Mouse (Mus musculus): ENCODE measurements around the gene Emilin2. TPM values are rescaled to one million over a fixed set of nuclear protein-coding genes. Genes with fewer than 3 reads are reported as not detected.

The Emilin2 gene
- total RNA-seq, 2 experiments from 2014 or later, result 4.8 to 11.4 TPM

DNA sequence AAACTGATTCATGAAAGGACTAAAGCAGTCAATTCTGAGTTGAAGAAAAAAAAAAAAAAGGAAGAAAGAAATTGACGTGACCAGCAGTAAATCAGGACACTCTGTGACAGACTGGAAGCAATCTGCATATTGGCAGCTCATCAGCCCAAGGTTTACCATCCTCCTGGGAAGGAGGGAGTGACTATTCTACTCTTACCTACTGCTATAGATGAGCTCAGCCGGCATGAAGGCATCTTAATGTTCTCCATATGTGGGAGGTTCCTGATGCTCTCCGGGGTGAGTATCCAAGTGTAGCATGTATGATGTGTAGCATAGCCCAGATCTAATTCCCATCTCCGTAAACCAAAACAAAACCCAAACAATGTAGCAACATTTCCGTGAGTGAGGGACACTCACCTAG, 10.4 kb downstream of the Emilin2 start:
- no peak for DNase-seq (ENCODE audit: low spot score in 2 of 2)

DNA sequence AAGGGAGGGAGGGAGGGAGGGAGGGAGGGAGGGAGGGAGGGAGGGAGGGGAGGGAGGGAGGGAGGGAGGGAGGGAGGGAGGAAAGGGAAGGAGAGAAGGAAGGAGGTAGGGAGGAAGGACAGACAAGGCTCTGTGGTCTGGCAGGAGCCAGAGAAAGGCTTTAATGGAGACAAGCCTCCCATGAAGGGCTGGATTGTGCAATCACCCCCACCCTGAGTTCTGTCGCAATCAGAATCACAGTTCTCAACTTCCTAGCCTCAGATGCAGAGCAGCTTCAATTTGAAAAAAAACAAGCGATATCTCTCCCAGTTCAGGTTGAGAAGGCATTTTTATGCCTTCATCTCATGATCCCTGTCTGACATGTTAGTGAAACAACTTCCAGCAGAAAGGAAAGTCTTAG, 11.4 kb downstream of the Emilin2 start:
- peak in 1 of 2 experiments; percentile 15 for DNase-seq (ENCODE audit: low spot score in 2 of 2)

DNA sequence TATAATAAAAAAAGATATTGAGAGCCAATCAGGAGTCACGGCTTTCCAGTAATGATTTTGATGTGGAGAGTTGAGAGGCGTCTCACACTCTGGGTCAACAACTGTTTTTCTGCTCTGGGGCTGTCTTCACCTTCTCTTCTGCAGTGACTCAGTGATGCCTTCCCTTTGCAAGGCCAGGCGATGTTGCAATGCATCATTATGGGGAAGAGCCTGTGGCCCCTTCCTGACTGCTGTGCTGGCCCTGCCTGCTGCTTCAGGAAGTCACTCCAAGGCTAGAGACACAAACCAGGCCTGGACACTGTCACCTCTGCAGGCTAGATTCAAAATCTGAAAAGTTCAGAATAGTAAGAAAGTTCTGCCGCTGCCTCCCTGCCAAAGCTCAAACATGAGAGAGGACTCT, 11.9 kb downstream of the Emilin2 start:
- peak in 1 of 2 experiments; percentile 28 for DNase-seq (ENCODE audit: low spot score in 2 of 2)

DNA sequence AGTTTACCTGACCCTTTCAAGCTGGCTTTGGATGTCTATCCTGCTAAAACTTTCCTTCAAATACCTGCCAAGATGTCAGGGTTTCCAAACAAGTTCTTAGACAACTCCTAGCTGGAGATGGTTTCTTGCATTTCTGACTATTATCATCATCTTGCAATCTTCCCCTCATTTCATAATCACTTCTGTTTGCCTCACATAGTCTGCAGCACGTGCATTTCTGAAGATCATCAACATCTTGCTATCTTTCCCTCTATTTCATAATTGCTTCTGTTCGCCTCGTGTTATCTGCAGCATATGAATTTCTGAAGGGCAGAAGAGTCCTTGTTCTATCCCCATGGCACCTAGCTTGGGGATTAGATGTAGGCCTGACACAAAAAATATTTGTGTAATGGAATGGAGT, 17.2 kb downstream of the Emilin2 start:
- no peak for DNase-seq (ENCODE audit: low spot score in 2 of 2)

DNA sequence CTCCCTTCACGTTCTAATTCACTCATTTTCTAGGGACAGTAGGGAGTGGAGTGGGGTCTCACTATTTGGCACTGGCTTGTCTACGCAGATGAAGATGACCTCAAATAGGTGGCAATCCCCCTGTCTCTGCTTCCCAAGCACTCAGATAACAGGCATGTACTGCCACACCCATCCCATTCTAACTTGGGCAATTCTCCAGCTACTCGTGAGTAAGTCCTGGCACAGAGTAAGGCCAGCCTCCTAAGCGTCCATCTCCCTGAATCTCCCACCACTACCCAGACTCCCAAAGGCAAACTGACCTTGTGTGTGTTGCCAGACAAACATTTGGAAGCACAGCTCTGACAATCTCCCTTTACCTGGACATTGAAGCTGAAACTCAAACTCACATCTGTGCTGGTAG, 18.9 kb downstream of the Emilin2 start:
- DNase-seq (ENCODE audit: low spot score in 2 of 2), result no peak

DNA sequence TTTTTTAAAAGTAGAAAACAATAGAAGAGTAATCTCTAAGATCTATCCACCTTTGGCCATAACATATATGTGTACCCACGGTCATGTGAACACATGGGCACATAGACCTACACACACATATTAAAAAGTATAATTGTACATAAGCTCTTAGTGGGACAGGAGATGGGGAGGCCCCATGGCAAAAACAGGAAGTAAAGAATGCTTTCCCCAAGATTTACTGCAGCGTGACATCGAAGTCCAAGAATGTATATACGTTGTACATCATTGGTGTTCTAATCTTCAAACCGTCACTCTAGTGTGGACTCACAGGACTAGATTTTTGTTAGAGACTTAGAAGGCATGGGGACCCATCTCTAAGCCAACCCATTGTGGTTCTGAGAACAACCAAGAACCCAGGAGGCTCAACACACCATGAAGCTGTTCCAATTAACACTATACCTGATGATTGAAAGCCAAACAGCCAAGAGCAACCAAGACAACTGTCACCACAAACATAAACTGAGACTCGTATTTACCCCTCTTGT, 19.8 kb downstream of the Emilin2 start:
- DNase-seq (ENCODE audit: low spot score in 2 of 2), result no peak

DNA sequence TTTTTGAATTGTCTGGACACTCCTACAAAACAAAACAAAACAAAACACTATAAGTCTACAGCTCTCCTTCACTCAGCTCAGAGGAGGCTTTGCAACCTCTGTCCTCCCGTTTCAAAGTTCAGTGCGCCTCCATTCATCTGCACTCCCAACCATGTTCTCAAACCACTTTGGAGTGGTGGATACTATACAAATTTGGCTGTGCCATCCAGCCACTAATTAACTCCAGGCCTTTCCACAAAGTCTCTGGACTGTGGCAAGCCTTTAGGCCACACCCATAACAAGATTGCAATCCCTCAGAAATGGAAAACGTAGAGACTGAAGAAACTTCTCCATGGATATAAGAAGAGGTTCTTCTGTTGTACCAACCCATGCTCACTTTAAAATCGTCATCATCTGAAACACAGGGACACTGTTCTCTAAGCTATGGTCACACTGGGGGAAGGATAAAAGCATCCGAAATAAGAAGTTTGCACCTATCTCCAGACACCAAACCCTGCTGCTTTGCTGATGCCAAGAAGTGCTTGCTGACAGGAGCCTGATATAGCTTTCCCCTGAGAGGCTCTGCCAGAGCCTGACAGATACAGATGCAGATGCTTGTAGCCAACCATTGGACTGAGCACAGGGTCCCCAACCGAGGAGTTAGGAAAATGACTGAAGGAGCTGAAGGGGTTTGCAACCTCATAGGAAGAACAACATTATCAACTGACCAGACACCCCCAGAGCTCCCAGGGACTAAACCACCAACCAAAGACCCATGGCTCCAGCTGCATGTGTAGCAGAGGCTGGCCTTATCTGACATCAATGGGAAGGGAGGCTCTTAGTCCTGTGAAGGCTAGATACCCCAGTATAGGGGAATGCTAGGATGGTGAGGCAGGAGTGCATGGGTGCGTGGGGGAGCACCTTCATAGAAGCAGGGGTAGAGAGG, 21.0 kb downstream of the Emilin2 start:
- no peak for DNase-seq (ENCODE audit: low spot score in 2 of 2)

DNA sequence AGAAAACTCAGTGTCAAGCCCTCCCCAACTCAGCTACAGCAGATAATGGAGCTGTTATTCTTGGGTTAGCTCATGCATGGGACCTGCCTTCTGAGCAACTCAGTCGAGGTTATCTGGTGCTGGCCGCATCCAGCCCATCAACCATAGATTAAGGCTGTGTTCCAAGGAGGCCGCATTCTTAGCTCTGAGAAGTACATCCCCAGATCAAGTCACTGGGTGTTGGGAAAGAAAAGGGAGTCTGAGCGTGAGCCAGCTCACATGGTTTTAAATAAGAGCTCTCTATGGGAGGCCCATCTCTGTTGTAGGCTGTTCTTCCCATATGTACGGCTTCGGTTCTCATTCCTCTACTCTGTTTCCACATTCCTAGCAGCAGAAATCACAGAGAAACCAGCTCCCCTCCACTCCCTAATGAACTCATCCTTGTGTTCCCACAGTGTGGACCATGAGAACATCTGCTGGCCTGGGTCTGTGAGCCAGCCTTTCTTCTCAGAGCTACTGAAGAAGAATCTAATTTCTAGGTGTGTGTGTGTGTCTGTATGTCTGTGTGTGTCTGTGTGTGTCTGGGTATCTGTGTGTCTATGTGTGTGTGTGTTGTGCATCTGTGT, 22.1 kb downstream of the Emilin2 start:
- DNase-seq (ENCODE audit: low spot score in 2 of 2), result no peak

DNA sequence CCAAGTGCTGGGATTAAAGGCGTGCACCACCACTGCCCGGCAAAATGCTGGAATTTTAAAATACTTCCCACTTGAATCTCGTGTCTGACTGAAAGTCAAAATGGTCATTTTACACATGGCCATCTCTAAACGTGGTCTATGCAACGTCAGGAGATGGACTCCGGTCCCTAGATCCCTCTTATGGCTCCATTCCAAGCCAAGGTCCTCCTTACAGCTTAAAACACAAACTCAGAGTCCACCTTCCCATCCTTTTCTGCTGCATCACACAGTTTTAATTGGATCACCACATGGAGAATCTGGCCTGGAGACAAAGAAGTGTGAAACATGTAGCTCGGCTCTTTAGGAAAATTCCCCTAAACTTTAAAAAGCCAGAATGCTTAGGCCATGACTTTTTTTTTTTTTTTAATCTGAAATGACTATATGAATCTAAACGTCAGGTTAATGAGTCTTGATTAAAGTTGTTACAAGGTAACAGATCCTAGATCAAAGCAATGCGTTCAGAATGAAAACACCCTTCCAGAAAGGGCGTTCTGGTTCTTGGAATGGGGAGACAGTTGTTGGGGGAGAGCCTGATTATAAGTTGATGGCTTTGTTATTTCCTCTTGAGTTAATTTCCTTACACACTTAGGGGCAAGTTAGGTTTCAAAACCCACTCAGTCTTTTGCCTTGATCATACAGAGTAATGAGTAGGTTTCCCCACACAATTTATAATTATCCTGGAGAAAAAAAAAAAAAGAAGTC, 22.8 kb downstream of the Emilin2 start:
- DNase-seq (ENCODE audit: low spot score in 2 of 2), result no peak

DNA sequence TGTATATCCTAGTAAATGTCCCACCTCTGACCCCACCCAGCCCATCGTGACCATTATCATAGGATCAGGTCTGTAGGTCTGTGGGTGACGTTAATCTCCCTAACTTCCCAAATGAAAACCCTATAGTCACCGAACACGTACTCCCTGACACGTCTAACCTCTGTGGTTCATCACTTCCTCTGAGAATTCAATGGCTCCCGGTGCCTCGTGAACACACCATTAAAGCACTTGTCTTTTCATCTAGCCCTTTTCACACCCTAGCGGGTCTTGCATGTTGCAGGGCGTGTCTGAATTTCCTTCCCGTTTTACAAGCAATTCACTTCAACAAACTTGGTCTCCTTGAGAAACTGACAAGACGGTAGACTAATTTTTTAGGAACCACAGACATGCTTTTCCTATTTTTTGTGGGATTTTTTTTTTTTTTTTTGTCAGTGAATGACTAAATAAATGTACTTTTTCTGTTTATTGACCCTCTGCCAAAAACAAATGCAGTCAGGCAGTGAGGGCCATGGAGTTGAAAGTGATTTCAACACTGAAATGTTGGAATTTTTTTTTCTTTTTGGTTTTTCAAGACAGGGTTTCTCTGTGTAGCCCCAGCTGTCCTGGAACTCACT, 23.5 kb downstream of the Emilin2 start:
- DNase-seq (ENCODE audit: low spot score in 2 of 2), result no peak

DNA sequence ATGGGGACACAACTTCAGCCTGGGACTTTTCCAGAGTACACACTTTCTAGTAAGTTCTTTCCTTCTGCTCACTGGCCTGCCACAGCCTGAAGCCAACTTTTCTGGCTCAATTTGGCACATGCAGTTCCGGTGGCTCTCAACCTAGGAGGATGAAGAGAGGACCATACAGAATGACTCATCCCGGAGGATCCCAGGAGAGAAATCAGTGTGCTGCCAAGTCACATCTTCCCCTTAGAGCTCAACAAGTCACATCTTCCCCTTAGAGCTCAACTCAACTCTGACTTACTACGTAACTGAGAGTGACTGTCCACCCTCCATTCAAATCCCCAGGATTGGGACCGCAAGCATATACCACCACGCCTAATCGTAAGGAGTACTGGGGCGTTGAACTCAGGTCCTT, 24.2 kb downstream of the Emilin2 start:
- DNase-seq (ENCODE audit: low spot score in 2 of 2), result no peak

DNA sequence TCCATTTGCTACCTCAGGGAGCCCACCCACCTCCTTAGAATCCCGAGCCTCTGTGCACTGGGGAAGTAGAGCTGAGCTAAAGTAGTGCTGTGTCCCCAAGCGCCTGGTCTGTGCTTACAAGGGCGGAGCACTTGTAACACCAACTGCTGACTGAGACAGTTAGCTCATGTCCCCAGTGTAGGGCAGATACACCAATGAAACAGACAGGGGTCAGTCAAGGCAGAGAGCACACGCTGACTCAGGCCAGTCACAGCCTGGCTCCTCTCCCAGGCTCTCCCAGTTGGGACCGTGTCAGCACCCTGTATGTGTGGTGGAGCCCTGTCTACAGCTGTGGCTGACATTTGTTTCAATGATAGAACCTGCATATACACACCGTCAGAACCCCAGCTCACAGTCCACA, 25.8 kb downstream of the Emilin2 start:
- DNase-seq (ENCODE audit: low spot score in 2 of 2), result no peak

DNA sequence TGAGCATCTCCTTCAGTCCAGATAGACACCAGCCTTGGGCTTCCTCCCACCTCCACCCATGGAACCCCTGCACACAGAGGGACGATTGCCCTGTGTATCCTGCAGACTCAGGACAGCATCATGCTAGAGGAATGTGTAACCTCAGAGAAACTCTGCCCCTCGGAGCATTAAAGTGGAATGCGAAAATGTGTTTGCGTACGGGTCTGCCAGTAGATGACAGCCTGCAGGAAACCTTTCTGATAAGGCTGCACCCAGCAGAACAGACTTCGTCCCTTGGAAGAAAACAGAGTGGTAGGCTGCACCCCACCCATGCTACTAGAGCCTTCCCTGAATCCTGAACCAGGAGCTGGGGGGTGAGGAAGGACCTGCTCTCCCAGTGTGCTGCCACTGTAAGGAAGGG, 26.9 kb downstream of the Emilin2 start:
- no peak for DNase-seq (ENCODE audit: low spot score in 2 of 2)

DNA sequence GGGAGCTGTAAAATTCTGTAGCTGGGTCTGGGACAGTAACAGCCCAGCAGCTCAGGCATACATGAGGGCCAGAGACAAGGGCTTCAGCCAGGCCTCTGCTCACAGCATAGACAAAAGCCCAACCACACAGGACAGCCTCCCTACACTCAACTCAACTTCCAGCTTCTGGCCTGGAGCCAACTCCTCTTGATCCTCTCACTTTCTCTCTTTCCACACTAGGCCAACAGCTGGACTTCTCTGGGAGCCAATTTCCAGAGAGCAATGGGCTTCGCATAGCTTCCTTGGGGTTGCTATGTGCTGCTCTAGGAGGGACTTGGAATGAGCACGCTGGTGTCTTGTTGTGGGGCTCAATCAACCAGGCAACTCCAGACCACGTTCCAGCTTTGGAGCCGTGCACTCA, 28.5 kb downstream of the Emilin2 start:
- no peak for DNase-seq (ENCODE audit: low spot score in 2 of 2)

DNA sequence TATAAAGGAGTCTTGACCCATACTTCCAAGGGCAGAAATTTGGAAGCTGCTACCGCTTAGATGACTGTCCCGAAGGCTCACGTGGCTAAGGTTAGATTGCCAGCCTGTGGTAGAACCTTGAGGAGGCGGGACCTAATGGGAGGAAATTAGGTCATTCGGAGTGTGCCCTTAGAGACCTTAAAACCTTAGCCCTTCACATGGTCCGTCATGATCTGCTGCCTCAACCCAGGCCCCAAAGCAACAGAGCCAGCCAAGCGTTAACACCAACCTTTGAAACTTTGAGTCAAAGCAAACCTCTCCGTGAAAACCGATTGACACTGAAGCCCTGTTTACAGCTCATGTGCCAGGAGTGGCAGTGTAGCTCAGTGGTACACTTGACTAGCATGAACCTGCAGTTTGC, 29.1 kb downstream of the Emilin2 start:
- DNase-seq (ENCODE audit: low spot score in 2 of 2), result no peak

DNA sequence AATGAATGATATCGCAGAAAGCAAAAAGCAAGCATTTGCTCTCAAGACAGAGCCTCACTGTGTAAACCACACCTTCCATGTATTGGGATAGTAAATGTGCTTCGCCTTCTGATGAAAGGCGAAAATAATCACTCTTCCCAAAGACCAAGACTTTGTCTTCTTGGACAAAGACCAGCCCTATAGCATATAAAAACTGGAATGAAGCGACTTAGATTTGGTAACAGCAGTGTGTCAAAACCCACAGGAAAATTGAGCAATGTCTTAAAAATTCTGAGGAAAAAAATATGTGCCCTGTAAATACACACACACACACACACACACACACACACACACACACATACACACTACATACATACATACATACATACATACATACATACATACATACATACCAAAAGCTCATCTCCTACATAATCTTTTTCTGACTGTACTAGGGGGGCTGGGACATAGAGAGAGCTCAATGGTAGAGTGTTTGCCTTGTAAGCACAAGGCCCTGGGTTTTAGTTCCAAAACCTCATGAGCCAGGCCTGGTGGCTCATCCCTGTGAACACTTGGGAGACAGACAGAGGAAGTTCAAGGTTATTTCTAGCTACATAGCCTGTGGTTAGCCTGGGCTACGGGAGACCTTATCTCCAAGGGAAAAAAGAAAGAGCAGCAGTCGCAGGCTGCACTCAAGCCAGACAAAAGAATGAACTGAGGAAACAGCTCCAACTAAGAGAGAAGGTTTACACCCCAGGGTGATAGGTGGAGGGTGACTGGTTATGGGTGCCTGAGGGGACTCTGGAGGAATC, 33.9 kb downstream of the Emilin2 start:
- no peak for DNase-seq (ENCODE audit: low spot score in 2 of 2)

DNA sequence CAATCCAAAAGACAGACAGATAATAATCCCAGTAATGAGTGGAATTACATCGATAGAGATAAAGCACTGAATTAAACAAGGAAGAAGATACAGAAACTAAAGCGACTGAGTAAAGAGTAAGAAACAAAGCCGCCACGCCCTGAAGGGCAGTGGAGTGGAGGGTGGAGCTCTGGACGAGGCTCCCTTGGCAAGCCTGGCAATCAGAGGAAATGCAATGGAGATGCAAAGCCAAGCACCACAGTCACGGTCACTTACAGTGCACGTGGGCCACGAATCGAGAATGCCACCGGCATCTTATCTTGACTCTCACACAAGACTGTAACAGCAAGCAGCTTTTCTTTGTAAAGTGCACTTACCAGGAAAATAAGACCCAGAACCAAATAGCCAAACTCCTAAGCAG, 35.0 kb downstream of the Emilin2 start:
- DNase-seq (ENCODE audit: low spot score in 2 of 2), result no peak

DNA sequence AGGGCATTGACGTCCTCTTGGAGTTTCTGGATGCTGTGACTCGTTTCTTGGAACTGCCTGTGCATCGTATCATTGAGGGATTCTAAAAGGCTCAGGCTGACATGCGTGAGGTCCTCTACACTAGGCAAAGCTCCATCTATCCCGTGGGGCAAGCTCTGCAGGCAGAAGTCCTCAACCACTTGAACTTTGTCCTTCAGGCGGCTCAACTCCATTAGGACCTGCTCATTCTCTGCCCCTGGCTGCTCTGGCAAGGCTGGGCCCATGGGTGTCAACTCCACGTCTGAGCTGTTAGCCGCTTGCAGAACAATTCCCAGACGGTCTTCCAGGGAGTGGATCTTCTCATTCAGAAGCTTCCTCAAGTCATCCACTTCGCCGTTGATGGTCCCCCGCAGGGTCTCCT, 37.9 kb downstream of the Emilin2 start:
- no peak for DNase-seq (ENCODE audit: low spot score in 2 of 2)

DNA sequence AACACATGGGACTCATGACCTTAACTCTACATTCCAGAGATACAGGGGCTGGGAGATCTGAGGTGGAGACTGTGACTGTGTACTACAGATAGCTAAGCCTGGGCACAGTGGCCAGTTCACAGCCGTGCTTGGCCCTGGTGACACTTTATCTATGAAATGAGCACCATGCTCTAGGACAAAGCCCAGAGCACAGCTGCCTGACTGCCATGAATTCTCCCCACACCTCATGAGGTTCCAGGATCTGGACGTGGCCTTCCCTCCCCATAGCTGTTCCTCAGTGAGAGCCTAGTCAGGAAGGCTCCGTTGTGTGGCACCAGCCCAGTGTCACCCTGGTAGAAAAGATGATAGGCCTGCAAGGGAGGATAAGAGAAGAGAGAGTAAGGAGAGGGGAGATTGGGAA, 43.2 kb downstream of the Emilin2 start:
- no peak for DNase-seq (ENCODE audit: low spot score in 2 of 2)

DNA sequence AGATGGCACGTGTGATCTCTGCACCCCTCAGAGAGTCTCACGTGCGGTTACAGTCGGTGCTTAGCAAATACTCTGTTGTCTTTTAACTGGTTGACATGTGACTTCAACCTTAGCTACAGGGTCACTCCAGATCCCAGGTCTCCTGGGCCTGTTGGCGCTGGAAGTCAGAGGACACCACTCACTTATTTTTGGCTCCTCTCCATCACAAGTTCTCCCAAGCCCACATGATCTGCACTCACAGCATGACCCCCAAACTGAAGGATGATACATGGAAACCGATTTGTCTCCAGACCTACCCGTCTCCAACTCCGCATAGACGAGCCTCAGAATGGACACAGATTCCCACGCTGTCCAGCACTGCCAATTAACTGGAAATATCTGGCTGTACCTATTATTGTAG, 43.6 kb downstream of the Emilin2 start:
- DNase-seq (ENCODE audit: low spot score in 2 of 2), result no peak

DNA sequence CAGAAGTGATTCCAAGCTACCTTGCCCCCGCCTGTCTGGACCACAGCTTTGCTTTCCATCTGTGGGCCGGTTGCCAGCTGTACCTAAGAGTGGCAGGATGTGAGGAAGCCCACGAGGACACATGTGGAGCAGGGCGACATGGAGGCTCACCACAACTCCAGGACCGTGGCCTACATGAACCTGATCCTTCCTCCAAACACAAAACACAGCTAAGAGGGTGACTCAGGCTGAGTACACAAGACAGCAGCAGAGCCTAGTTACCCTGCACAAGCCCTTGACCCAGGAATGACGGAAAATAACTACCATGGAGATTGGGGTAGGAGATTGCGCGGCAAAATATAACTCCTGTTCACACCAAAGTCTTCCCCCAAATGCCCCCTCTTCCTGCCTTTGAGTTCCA, 44.4 kb downstream of the Emilin2 start:
- no peak for DNase-seq (ENCODE audit: low spot score in 2 of 2)
